13 mouse cellular contexts compared by ENCODE assay signal in the genomic region with DNA sequence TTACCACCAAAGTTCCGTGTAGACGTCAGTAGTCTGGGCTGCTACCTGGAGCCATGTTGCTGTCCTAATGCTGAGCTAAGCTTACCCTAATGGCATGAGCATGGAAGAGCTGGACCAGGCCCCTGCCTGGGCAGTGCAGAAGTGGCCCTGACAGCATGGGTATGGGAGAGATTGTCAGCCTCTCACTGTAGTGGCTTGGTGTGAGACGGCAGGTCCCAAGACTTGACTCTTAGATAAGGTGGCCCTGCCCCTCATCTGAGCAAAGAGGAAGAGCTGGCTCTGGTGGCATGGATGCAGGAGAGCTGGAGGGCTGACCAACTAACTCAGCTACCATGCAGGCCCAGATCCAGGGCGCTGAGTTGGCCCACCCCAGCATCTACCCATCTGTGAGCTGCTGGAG.
"Had no signal": no experiment of that assay in that cellular context is flagged by ENCODE, and none has a peak within 500 bp of the region (broad histone marks: within the 10 kb centered on the region; RNA-seq: fewer than 3 reads in every experiment).

No protein-coding gene starts in this region.

- H3K27ac ChIP-seq: limb, embryonic 13.5 days; midbrain, embryonic 15.5 days; neural tube, embryonic 12.5 days had no signal

- H3K27me3 ChIP-seq: limb, embryonic 13.5 days; midbrain, embryonic 15.5 days; neural tube, embryonic 12.5 days had no signal

- H3K4me2 ChIP-seq: limb, embryonic 13.5 days; midbrain, embryonic 11.5 days; midbrain, embryonic 15.5 days; neural tube, embryonic 12.5 days had no signal

- H3K9me3 ChIP-seq: limb, embryonic 13.5 days; midbrain, embryonic 15.5 days; neural tube, embryonic 12.5 days had no signal

- ATAC-seq: lung, postnatal 0 days; midbrain, embryonic 15.5 days had no signal

- H3K36me3 ChIP-seq: limb, embryonic 13.5 days; neural tube, embryonic 12.5 days had no signal

- H3K4me1 ChIP-seq: limb, embryonic 13.5 days; midbrain, embryonic 15.5 days; neural tube, embryonic 12.5 days had no signal

- H3K9ac ChIP-seq: limb, embryonic 13.5 days; midbrain, embryonic 15.5 days; neural tube, embryonic 12.5 days had no signal

- H3K4me3 ChIP-seq: limb, embryonic 13.5 days; midbrain, embryonic 15.5 days; neural tube, embryonic 12.5 days had no signal

- DNase-seq: kidney, adult 18-20 months; kidney, postnatal 10 days; left cerebral cortex, postnatal 4 days; lung, adult 18-20 months; lung, postnatal 36 days; spleen, adult 18-20 months; thymus, adult 2 months; thymus, postnatal 36 days had no signal
